Mouse (Mus musculus): ENCODE measurements around the gene Senp7. TPM values are rescaled to one million over a fixed set of nuclear protein-coding genes. Genes with fewer than 3 reads are reported as not detected.
"Not testable (repeated sequence)": the region's sequence is repeated elsewhere in the genome, so short reads cannot be mapped to it uniquely, and the experiment has no call there.

Gene Senp7
- 52.6 and 56.5 TPM in 2 replicates for polyA plus RNA-seq (2016; fragmentation: Nextera tagmentation; extraction: Ambion mirVana)

- ATAC-seq (ENCODE audit: low FRiP score, low read depth); H3K36me3 ChIP-seq; H3K27me3 ChIP-seq; H3K9me3 ChIP-seq; H3K4me2 ChIP-seq (replicated peaks); H3K4me3 ChIP-seq; H3K4me1 ChIP-seq; H3K9ac ChIP-seq (replicated peaks); H3K27ac ChIP-seq (replicated peaks): not testable (repeated sequence)
- WGBS, result no CpG with 5 or more reads among the region's 4 CpGs
Observed at GRCm38 (mm10) chr16:56048038-56048437, at the start of gene Senp7. Gene Senp7, plus strand, starts transcription at chr16:56048338.

DNA sequence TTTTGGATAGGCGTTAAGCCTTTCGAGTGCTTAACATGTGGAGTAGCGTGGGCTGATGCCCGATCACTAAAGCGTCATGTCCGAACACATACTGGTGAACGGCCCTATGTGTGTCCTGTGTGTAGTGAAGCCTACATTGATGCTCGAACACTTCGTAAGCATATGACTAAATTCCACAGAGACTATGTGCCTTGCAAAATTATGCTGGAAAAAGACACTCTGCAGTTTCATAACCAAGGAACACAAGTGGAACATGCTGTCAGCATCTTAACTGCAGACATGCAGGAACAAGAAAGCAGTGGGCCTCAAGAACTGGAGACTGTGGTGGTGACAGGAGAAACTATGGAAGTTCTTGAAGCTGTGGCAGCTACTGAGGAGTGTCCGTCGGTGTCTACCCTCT lies 41.3 kb upstream of the Senp7 start:
- no peaks in the 10 kb centered on the region for H3K9me3 ChIP-seq
- ATAC-seq (ENCODE audit: low FRiP score, low read depth), result no peak
- no peaks in the 10 kb centered on the region for H3K27me3 ChIP-seq
- no peak overlapping the region for H3K9ac ChIP-seq (replicated peaks)
- WGBS, result 94% methylated on average over 11 of the region's 11 CpGs
- no peaks in the 10 kb centered on the region for H3K4me1 ChIP-seq
- H3K27ac ChIP-seq (replicated peaks), result no peak overlapping the region
- H3K36me3 ChIP-seq, result peaks cover 48% of the 10 kb centered on the region
- no peak overlapping the region for H3K4me2 ChIP-seq (replicated peaks)
- no peak overlapping the region for H3K4me3 ChIP-seq

DNA sequence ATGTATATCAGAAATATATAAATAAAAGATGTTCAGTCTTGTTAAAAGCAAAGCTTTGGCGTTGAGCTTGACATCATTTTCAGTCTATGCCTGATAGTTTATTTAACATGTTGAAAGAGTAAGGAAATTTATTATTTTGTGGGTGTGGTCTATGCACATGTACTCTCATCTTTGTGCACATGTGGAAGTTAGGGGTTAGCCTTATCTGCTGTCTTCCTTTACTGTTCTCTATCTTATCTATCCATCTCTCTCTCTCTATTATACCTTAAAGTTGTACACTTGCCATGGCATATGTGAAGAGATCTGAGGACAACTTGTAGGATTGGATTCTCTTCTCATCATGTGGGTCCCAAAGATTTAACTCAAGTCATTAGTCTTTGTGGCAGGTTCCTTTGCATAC lies 39.3 kb upstream of the Senp7 start:
- 93% methylated on average over 1 of the region's 1 CpGs for WGBS
- H3K36me3 ChIP-seq, result peaks cover 42% of the 10 kb centered on the region

DNA sequence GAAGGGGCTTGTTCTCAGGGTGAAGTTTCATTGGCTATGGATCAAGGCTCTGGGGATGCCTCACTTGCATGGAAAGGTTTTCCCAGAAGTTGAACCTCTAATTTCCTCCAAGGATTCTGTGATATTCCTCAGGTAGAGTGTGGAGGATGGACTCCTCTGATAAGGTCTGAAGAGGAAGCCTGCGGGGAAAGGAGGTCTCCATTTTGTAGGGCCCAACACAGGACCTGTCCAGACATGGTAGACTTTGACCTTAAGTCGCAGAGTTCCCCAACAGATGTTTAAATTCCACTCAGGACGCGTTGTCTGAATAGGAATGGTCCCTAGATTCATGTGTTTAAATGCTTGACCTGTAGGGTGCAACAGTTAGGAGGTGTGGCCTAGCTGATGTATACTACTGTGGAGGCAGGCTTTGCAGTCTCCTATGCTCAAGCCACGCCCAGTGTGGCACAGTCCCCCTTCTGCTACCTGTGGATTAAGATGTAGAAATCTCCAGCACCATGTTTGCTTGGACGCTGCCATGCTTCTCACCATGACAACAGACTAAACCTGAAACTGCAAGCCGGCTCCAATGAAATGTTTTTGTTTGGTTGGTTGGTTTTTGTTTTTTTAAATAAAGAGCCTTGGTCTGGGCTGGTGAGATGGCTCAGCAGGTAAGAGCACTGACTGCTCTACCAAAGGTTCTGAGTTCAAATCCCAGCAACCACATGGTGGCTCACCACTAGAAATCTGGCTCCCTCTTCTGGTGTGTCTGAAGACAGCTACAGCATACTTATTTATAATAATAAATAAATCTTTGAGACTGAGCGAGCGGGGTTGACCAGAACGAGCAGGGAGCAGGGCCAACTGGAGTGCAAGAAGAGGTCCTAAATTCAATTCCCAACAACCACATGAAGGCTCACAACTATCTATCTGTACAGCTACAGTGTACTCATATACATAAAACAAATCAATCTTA lies 35.1 kb upstream of the Senp7 start:
- Histone ChIP-seq H3K9ac (replicated peaks) (no peak overlapping the region), H3K4me3 (no peak overlapping the region), H3K4me2 (replicated peaks) (no peak overlapping the region), H3K27ac (replicated peaks) (no peak overlapping the region), H3K9me3 (no peaks in the 10 kb centered on the region), H3K36me3 (peaks cover 37% of the 10 kb centered on the region), H3K4me1 (no peaks in the 10 kb centered on the region), H3K27me3 (no peaks in the 10 kb centered on the region)
- peak; percentile 58; the same call in 1 of the 2 replicates for ATAC-seq (ENCODE audit: low FRiP score, low read depth)
- WGBS, result 91% methylated on average over 10 of the region's 10 CpGs

More for the DNA sequence above, 39.3 kb upstream of the Senp7 start:
- H3K4me1 ChIP-seq, result no peaks in the 10 kb centered on the region
- no peaks in the 10 kb centered on the region for H3K9me3 ChIP-seq
- H3K4me2 ChIP-seq (replicated peaks), result no peak overlapping the region
- ATAC-seq (ENCODE audit: low FRiP score, low read depth), result no peak
- H3K4me3 ChIP-seq, result no peak overlapping the region
- no peaks in the 10 kb centered on the region for H3K27me3 ChIP-seq
- H3K9ac ChIP-seq (replicated peaks), result no peak overlapping the region
- no peak overlapping the region for H3K27ac ChIP-seq (replicated peaks)

DNA sequence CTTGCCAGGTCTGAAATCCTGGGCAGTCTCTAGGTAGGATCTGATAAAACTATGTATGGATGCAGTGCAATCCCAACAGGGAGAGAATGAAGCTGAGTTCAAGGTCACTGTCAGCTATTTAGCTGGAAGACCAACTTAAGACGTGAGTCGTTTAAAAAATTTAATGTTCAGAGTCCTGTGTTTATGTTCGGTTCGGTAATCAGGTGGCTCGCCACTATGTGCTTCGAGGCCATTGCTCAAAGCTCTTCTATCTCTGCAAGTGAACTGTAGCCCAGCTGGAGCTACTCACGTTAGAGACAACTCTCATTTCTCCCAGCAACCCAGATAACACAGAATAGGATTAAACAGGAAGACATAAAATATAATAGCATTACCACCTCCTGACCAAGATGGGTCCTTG lies 34.1 kb upstream of the Senp7 start:
- Histone ChIP-seq H3K4me3 (no peak overlapping the region), H3K27me3 (no peaks in the 10 kb centered on the region), H3K9ac (replicated peaks) (no peak overlapping the region), H3K9me3 (no peaks in the 10 kb centered on the region), H3K27ac (replicated peaks) (no peak overlapping the region), H3K36me3 (peaks cover 44% of the 10 kb centered on the region), H3K4me2 (replicated peaks) (no peak overlapping the region), H3K4me1 (no peaks in the 10 kb centered on the region)
- no peak for ATAC-seq (ENCODE audit: low FRiP score, low read depth)
- WGBS, result 88% methylated on average over 7 of the region's 7 CpGs

- no peak for ATAC-seq (ENCODE audit: low FRiP score, low read depth)
- H3K9me3 ChIP-seq, result no peaks in the 10 kb centered on the region
- no peak overlapping the region for H3K4me2 ChIP-seq (replicated peaks)
- H3K27ac ChIP-seq (replicated peaks), result no peak overlapping the region
- WGBS, result 96% methylated on average over 7 of the region's 7 CpGs
- H3K9ac ChIP-seq (replicated peaks), result no peak overlapping the region
- H3K27me3 ChIP-seq, result no peaks in the 10 kb centered on the region
- H3K4me3 ChIP-seq, result no peak overlapping the region
- no peaks in the 10 kb centered on the region for H3K4me1 ChIP-seq
- H3K36me3 ChIP-seq, result peaks cover 49% of the 10 kb centered on the region
Observed at GRCm38 (mm10) chr16:56019660-56020059, 28.5 kb upstream of the Senp7 start.

DNA sequence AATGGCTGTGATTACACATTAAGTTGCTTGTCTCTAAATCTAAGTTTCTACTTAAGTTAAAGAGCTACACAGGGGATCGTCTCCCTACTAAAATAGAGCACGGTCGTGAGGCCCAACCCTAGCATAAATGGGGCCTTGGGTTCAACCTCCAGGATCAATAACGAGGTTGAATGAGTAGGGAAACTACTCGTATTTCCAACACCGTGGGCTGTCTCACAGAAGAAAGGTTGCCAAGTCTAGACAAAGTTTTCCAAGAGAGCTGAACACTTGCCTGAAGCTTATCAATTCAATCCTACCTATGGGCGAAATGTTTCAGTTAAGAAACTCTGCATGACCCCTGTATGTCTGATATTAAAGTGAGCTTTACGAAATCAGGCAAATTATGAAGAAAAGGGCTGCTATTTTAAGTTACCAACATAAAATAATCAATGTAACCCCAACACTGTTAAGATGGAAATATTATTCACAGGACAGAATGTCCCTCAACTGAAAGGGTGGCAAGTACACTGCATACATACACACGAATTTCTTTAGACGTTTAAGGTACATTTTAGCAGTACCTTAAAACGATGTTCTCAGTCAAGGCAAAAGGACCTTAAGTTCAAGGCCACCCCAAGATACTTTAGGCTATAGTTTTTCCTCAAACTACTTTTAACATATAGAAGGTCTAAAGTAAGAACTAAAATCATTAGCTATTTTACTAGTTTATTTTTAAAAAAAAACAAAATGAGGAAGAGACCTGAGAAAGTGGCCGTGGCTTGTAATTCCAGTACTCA lies 20.1 kb upstream of the Senp7 start:
- H3K27ac ChIP-seq (replicated peaks), result no peak overlapping the region
- H3K9ac ChIP-seq (replicated peaks), result peak overlapping the region; percentile 95
- H3K4me1 ChIP-seq, result peaks cover 20% of the 10 kb centered on the region
- peaks cover 23% of the 10 kb centered on the region for H3K36me3 ChIP-seq
- 56% methylated on average over 12 of the region's 12 CpGs for WGBS
- peak overlapping the region; percentile 95 for H3K4me3 ChIP-seq
- H3K9me3 ChIP-seq, result no peaks in the 10 kb centered on the region
- no peak for ATAC-seq (ENCODE audit: low FRiP score, low read depth)
- peak overlapping the region; percentile 87 for H3K4me2 ChIP-seq (replicated peaks)
- no peaks in the 10 kb centered on the region for H3K27me3 ChIP-seq

DNA sequence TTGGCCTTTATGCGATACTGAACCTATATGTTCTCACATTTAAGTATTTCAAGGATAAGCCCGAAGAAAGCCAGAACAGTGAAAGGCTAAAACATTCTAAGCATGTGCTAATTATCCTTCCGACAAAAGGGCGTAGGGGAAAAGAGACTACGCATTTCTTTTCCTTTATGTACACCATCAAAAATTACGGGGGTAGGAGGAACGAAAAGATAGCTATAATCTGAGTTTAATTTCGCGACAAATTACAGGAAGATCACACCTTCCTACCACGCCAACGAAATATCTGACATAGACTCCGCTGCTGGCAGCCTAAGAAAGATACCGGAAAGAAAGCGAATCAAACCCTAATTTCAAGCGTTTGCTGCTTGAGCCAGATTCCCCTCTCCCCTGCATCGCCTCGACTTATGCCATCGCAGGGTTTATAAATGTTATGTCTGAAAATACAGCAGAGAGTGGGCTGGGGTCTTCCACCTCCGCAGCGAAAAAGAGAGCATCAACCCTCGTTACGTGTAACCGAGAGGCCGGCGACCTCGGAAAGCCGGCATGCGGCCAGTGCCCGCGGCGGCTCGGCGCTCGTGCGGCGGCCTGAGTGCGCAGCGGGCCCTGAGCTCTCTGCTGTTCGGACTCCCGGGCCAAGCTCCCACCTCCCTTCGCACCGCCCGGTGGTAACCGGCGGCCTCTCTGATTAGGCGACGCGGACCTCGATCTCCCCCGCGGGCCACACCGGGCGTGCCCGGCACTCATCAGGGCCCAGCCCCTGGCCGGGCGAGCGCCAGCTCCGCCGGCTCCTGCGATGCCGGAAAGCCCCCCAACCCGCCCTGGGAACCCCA lies 19.2 kb upstream of the Senp7 start:
- H3K9ac ChIP-seq (replicated peaks), result peak overlapping the region; percentile 95
- peaks cover 29% of the 10 kb centered on the region for H3K36me3 ChIP-seq
- peak overlapping the region; percentile 95 for H3K4me3 ChIP-seq
- H3K27me3 ChIP-seq, result no peaks in the 10 kb centered on the region
- peak overlapping the region; percentile 92 for H3K27ac ChIP-seq (replicated peaks)
- peak overlapping the region; percentile 87 for H3K4me2 ChIP-seq (replicated peaks)
- peaks cover 20% of the 10 kb centered on the region for H3K4me1 ChIP-seq
- ATAC-seq (ENCODE audit: low FRiP score, low read depth), result peak; percentile 90
- no peaks in the 10 kb centered on the region for H3K9me3 ChIP-seq
- WGBS, result under 1% methylated on average over 62 of the region's 62 CpGs

GRCm38 (mm10) chr16:56029661-56030082 lies 18.5 kb upstream of the Senp7 start, which contains the start of gene Pcnp:
Gene Pcnp, minus strand, starts transcription at chr16:56029739.
- H3K36me3 ChIP-seq, result peaks cover 33% of the 10 kb centered on the region
- peaks cover 20% of the 10 kb centered on the region for H3K4me1 ChIP-seq
- H3K4me3 ChIP-seq, result peak within 1 kb of the TSS; percentile 95
- peak within 1 kb of the TSS; percentile 87 for H3K4me2 ChIP-seq (replicated peaks)
- H3K9me3 ChIP-seq, result no peaks in the 10 kb centered on the region
- no peaks in the 10 kb centered on the region for H3K27me3 ChIP-seq
- peak; percentile 100 for ATAC-seq (ENCODE audit: low FRiP score, low read depth)
- WGBS, result under 1% methylated on average over 39 of the region's 39 CpGs
- H3K27ac ChIP-seq (replicated peaks), result peak within 1 kb of the TSS; percentile 92
- peak within 1 kb of the TSS; percentile 95 for H3K9ac ChIP-seq (replicated peaks)

GRCm38 (mm10) chr16:56034566-56034965 lies 13.6 kb upstream of the Senp7 start:
- Histone ChIP-seq H3K27ac (replicated peaks) (no peak overlapping the region), H3K4me1 (peaks cover 24% of the 10 kb centered on the region), H3K9me3 (no peaks in the 10 kb centered on the region), H3K36me3 (peaks cover 24% of the 10 kb centered on the region), H3K4me2 (replicated peaks) (no peak overlapping the region), H3K4me3 (no peak overlapping the region), H3K9ac (replicated peaks) (no peak overlapping the region), H3K27me3 (no peaks in the 10 kb centered on the region)
- WGBS, result 95% methylated on average over 6 of the region's 6 CpGs
- ATAC-seq (ENCODE audit: low FRiP score, low read depth), result no peak

- 66% methylated on average over 6 of the region's 6 CpGs for whole genome bisulfite sequencing
- H3K9me3 ChIP-seq, result no peaks in the 10 kb centered on the region
- no peaks in the 10 kb centered on the region for H3K27me3 ChIP-seq
- peak overlapping the region; percentile 94 for H3K4me3 ChIP-seq
- H3K4me2 ChIP-seq (replicated peaks), result peak overlapping the region; percentile 72
- peak overlapping the region; percentile 82; the same call in 1 of the 2 replicates for H3K9ac ChIP-seq (replicated peaks)
- no peak overlapping the region for H3K27ac ChIP-seq (replicated peaks)
- peaks cover 15% of the 10 kb centered on the region for H3K4me1 ChIP-seq
- ATAC-seq (ENCODE audit: low FRiP score, low read depth), result no peak
- peaks cover 24% of the 10 kb centered on the region for H3K36me3 ChIP-seq
Observed at GRCm38 (mm10) chr16:56036501-56036900, 11.6 kb upstream of the Senp7 start.

Measured in midbrain, embryonic 12.5 days (tissue).